Mouse (Mus musculus) activated CD4-positive, CD25-positive, alpha-beta regulatory T cell, adult 9 weeks (primary cell): Measurements from ENCODE around the gene Adora1. TPM values are rescaled to one million over a fixed set of nuclear protein-coding genes. Genes with fewer than 3 reads are reported as not detected.

ENCODE experiments used
- polyA plus RNA-seq: library from polyadenylated mRNA; unstranded; fragments of 100-300 nt; shearing (Covaris generic); gene quantifications from one replicate; pipeline ENCODE4 v1.2.1, GENCODE M21; 2017

Gene Adora1
- polyA plus RNA-seq = not detected

GRCm38 (mm10) chr1:134235391-134235921, at the start of gene Adora1:
Gene Adora1 (minus strand): TSS chr1:134235431.

GRCm38 (mm10) chr1:134193126-134193525, 42.1 kb downstream of the Adora1 start, which contains the start of gene Mybph:
Gene Mybph (plus strand): TSS chr1:134193448.

GRCm38 (mm10) chr1:134182025-134182424, 53.2 kb downstream of the Adora1 start, which contains the start of gene Chil1:
Gene Chil1 (plus strand): TSS chr1:134182176.

Other genes starting within 250 kb of the Adora1 start
- gene Fmod, start 198.2 kb downstream of the Adora1 start, polyA plus RNA-seq = not detected
- gene Btg2, start 156.3 kb downstream of the Adora1 start, polyA plus RNA-seq = 229 TPM
- not detected for gene Chit1, start 124.2 kb downstream of the Adora1 start, polyA plus RNA-seq
- gene Chil1, start 53.3 kb downstream of the Adora1 start, polyA plus RNA-seq = not detected
- gene Mybph, start 42.0 kb downstream of the Adora1 start, polyA plus RNA-seq = not detected
- not detected for gene Myog, start 54.6 kb upstream of the Adora1 start, polyA plus RNA-seq
- gene Ppfia4, start 97.5 kb upstream of the Adora1 start, polyA plus RNA-seq = 0.17 TPM
- 56.0 TPM for gene Tmem183a, start 126.5 kb upstream of the Adora1 start, polyA plus RNA-seq
- not detected for gene 4933406M09Rik, start 150.5 kb upstream of the Adora1 start, polyA plus RNA-seq
- 26.4 TPM for gene Cyb5r1, start 170.1 kb upstream of the Adora1 start, polyA plus RNA-seq
- 35.4 TPM for gene Adipor1, start 179.9 kb upstream of the Adora1 start, polyA plus RNA-seq
- 17.4 TPM for gene Klhl12, start 220.1 kb upstream of the Adora1 start, polyA plus RNA-seq